Mouse (Mus musculus) neutrophil, adult 83 days (primary cell): ENCODE measurements around the gene Urb1. TPM values are rescaled to one million over a fixed set of nuclear protein-coding genes. Genes with fewer than 3 reads are reported as not detected.

Experiments used
- total RNA-seq, 2 experiments: library from RNA; stranded (reverse); gene quantifications; one replicate each; pipeline ENCODE4 v1.2.4; 2023

Urb1 gene
- total RNA-seq = 1 to 10 TPM; 7.3 to 8.5 TPM

GRCm38 (mm10) chr16:90809975-90810715 lies at the start of gene Urb1:
TSS of gene Urb1 (minus strand) at chr16:90810413.

GRCm38 (mm10) chr16:90826457-90826856 lies 16.2 kb upstream of the Urb1 start, which contains the start of gene Eva1c:
TSS of gene Eva1c (plus strand) at chr16:90826719.

GRCm38 (mm10) chr16:90738092-90738956 lies 71.9 kb downstream of the Urb1 start, which contains the start of gene Mrap:
TSS of gene Mrap (plus strand) at chr16:90738207.

GRCm38 (mm10) chr16:90727233-90728115 lies 82.7 kb downstream of the Urb1 start, which contains the start of gene Mis18a:
TSS of gene Mis18a (minus strand) at chr16:90727404.

Other genes with a start within 250 kb of the Urb1 start
- gene Mis18a, start 83.0 kb downstream of the Urb1 start, total RNA-seq = 10 to 100 TPM; 27.2 to 30.4 TPM
- not detected for gene Mrap, start 72.2 kb downstream of the Urb1 start, total RNA-seq
- gene Eva1c, start 16.3 kb upstream of the Urb1 start, total RNA-seq = not detected
- 1 to 10 TPM; 4.1 to 8.2 TPM for gene Cfap298, start 124.7 kb upstream of the Urb1 start, total RNA-seq
- 100 to 1,000 TPM; 146 to 159 TPM for gene Synj1, start 200.9 kb upstream of the Urb1 start, total RNA-seq
- gene Paxbp1, start 234.1 kb upstream of the Urb1 start, total RNA-seq = 10 to 100 TPM; 61.0 to 61.4 TPM